Mouse (Mus musculus) Patski (cell line): ENCODE measurements around the gene Tbx3. TPM values are rescaled to one million over a fixed set of nuclear protein-coding genes. Genes with fewer than 3 reads are reported as not detected.

ENCODE experiments used
- ATAC-seq: fragments of 100-300 bp; one replicate; pipeline ENCODE4 v1.8.0; 2021
- CTCF ChIA-PET: fragments of 350-600 bp; sonication (Branson Sonifier 250); formaldehyde crosslinking; loops from one replicate; lab custom pipeline; 2022; ENCODE audit warnings: inconsistent platforms; lab: Charles Lee
- POLR2A ChIA-PET: fragments of 350-600 bp; sonication (Branson Sonifier 250); formaldehyde crosslinking; loops from one replicate; lab custom pipeline; 2022; ENCODE audit warnings: antibody characterized with exemption, inconsistent platforms; lab: Charles Lee
- DNase-seq: peaks from one replicate; pipeline ENCODE4 v3.0.0-alpha.2; 2011; ENCODE audit warnings: low read depth, low spot score
- H3K27me3 ChIP-seq: fragments of 371-371 bp; one replicate; pipeline ENCODE4 v1.5.1; 2021
- CTCF ChIP-seq: fragments of 100-300 bp; IDR thresholded peaks from one replicate; pipeline ENCODE4 v1.5.1; 2021
- in situ Hi-C: fragments of 300-500 bp; cut with MboI; formaldehyde crosslinking; loops from 3 replicates; pipeline ENCODE4 v1.11.1; 2018; ENCODE audit warnings: low pct_unique_long_range_greater_than_20kb, mixed read lengths
- polyA plus RNA-seq: library from polyadenylated mRNA; unstranded; gene quantifications from one replicate; pipeline ENCODE4 v1.2.3, GENCODE M21; 2021

The Tbx3 gene
- polyA plus RNA-seq, 1 experiment from 2014 or later, result not detected

GRCm38 (mm10) chr5:119703031-119703430 is 32.6 kb downstream of the Tbx3 start:
- CTCF ChIA-PET, result interaction anchor here (1.1 to 1.2 kb wide), 2 partner anchors 11 to 12 kb away, joined by 3 read pairs; no protein-coding TSS in a partner anchor
- peaks cover 17% of the 10 kb centered on the region for H3K27me3 ChIP-seq
- TF ChIP-seq CTCF, result no peak
- no peak for ATAC-seq
- in situ Hi-C loops, result no loop called here
- no peak for DNase-seq
- POLR2A ChIA-PET, result no interaction called here

GRCm38 (mm10) chr5:119704900-119705299 is 34.4 kb downstream of the Tbx3 start:
- in situ Hi-C loops, result no loop called here
- DNase-seq (no peak), ATAC-seq (no peak)
- no peak for TF ChIP-seq CTCF
- ChIA-PET CTCF (no interaction called here), POLR2A (interaction anchor here (0.6 kb wide), 1 partner anchor 784 kb away, joined by 5 read pairs; no protein-coding TSS in a partner anchor)
- H3K27me3 ChIP-seq, result peaks cover 17% of the 10 kb centered on the region

- ATAC-seq (no peak), DNase-seq (no peak)
- in situ Hi-C loops, result no loop called here
- ChIA-PET POLR2A (no interaction called here), CTCF (no interaction called here)
- TF ChIP-seq CTCF, result no peak
- H3K27me3 ChIP-seq, result peaks cover 17% of the 10 kb centered on the region
Measured at GRCm38 (mm10) chr5:119706467-119706866, 36.0 kb downstream of the Tbx3 start.

GRCm38 (mm10) chr5:119708850-119709585 is 38.5 kb downstream of the Tbx3 start:
- peak; percentile 28 for TF ChIP-seq CTCF
- ChIA-PET CTCF (no interaction called here), POLR2A (no interaction called here)
- ATAC-seq (no peak), DNase-seq (no peak)
- in situ Hi-C loops, result no loop called here
- H3K27me3 ChIP-seq, result peaks cover 17% of the 10 kb centered on the region

- CTCF ChIA-PET, result no interaction called here
- POLR2A ChIA-PET, result no interaction called here
- TF ChIP-seq CTCF, result no peak
- H3K27me3 ChIP-seq, result peaks cover 17% of the 10 kb centered on the region
- DNase-seq (no peak), ATAC-seq (no peak)
- in situ Hi-C loops, result no loop called here
Measured at GRCm38 (mm10) chr5:119709826-119710559, 39.5 kb downstream of the Tbx3 start.

GRCm38 (mm10) chr5:119710756-119711155 is 40.3 kb downstream of the Tbx3 start:
- ChIA-PET CTCF (no interaction called here), POLR2A (no interaction called here)
- in situ Hi-C loops, result no loop called here
- DNase-seq, result no peak
- ATAC-seq, result no peak
- H3K27me3 ChIP-seq, result peaks cover 9% of the 10 kb centered on the region
- TF ChIP-seq CTCF, result no peak

- DNase-seq (no peak), ATAC-seq (no peak)
- peak; percentile 5 for TF ChIP-seq CTCF
- POLR2A ChIA-PET, result no interaction called here
- H3K27me3 ChIP-seq, result peaks cover under 1% of the 10 kb centered on the region
- CTCF ChIA-PET, result interaction anchor here (1.2 kb wide), 1 partner anchor 20 kb away, joined by 3 read pairs; no protein-coding TSS in a partner anchor
- in situ Hi-C loops, result no loop called here
Measured at GRCm38 (mm10) chr5:119711626-119712025, 41.2 kb downstream of the Tbx3 start.

GRCm38 (mm10) chr5:119712679-119713246 is 42.3 kb downstream of the Tbx3 start:
- peak; percentile 91 for TF ChIP-seq CTCF
- ChIA-PET POLR2A (no interaction called here), CTCF (interaction anchor here (0.8 to 1.2 kb wide), 3 partner anchors 9 to 56 kb away, joined by 3 to 4 read pairs (median 3); no protein-coding TSS in a partner anchor)

GRCm38 (mm10) chr5:119720471-119721265 is 50.2 kb downstream of the Tbx3 start:
- ChIA-PET CTCF (no interaction called here), POLR2A (no interaction called here)
- DNase-seq (no peak), ATAC-seq (no peak)
- in situ Hi-C loops, result no loop called here
- peaks cover 6% of the 10 kb centered on the region for H3K27me3 ChIP-seq
- no peak for TF ChIP-seq CTCF

More at GRCm38 (mm10) chr5:119712679-119713246, 42.3 kb downstream of the Tbx3 start:
- no peaks in the 10 kb centered on the region for H3K27me3 ChIP-seq
- ATAC-seq (no peak), DNase-seq (no peak)
- in situ Hi-C loops, result no loop called here

GRCm38 (mm10) chr5:119732978-119733377 is 62.5 kb downstream of the Tbx3 start:
- no peak for ATAC-seq
- ChIA-PET CTCF (no interaction called here), POLR2A (no interaction called here)
- no peak for TF ChIP-seq CTCF
- in situ Hi-C loops, result no loop called here
- H3K27me3 ChIP-seq, result peaks cover 4% of the 10 kb centered on the region
- DNase-seq, result no peak

Other genes with a start within 250 kb of the Tbx3 start
- gene Tbx5, start 162.0 kb downstream of the Tbx3 start, polyA plus RNA-seq, result not detected